Mouse (Mus musculus) layer of hippocampus, adult 2 months (tissue): Measurements from ENCODE around the gene Slc12a9. TPM values are rescaled to one million over a fixed set of nuclear protein-coding genes. Genes with fewer than 3 reads are reported as not detected.

Source experiments
- DNase-seq, 2 experiments: peaks; one replicate each; pipeline ENCODE4 v3.0.0; 2022; ENCODE audit warnings: low spot score in 2 of 2
- H3K27ac ChIP-seq: fragments of 200-600 bp; 2 replicates; pipeline ENCODE4 v1.8.1; 2022
- H3K4me3 ChIP-seq: fragments of 200-600 bp; 2 replicates; pipeline ENCODE4 v1.8.1; 2022; ENCODE audit warnings: mild to moderate bottlenecking
- CTCF ChIP-seq: fragments of 200-600 bp; conservative IDR thresholded peaks from 2 replicates; pipeline ENCODE4 v1.8.1; 2022; ENCODE audit warnings: antibody characterized with exemption, mild to moderate bottlenecking, moderate library complexity
- total RNA-seq, 2 experiments: library from RNA; stranded (reverse); gene quantifications; 2 replicates each; pipeline ENCODE4 v1.2.3; 2021

Slc12a9 gene
- total RNA-seq, 2 experiments from 2014 or later: 27.9 to 28.4 TPM

- no peak for DNase-seq
- no peak overlapping the region for H3K4me3 ChIP-seq
- TF ChIP-seq CTCF: peak; percentile 70
- no peak overlapping the region for H3K27ac ChIP-seq
Measured at GRCm38 (mm10) chr5:137315084-137315903, 18.1 kb downstream of the Slc12a9 start.

DNA sequence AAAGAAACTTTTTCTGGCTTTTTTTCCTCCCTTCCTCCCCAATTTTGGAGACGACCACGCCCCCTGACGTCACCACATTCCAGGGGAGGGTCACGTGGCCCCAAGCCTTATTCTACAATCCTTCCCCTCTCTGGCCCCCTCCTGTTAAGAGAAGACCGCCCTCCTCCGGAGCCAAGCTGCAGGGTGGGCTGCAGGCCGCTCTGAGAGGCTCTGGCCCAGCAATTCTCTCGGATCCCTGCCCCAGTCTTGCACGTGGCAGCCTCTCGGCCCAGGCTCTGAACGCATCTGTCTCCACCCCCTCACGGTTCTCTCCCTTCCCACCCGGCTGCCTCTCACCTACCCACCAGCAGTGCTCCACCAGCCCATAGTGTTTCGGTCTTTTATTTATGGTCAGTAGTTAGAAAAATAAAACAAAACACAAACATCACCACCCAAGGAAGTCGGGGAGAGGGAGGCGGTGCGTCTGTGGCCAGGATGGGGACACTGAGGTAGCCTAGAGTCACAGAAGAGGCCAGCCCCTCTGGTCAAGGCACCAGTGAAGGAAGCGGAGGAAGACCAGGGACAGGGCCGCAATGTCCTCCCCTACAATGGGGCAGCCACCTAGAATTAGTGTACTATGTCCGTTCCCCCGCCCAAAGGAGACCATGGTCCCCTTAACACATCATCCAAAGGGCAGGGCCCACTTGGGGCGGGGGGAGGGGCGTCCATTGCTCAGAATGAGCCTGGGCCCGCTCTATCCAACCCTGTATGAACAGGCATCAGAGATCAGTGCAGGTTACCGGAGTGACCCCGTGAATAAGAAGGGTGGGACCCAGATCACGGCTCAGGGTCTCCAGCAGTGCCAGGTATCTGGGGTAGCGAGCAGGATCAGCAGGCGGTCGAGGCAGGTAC, 19.0 kb downstream of the Slc12a9 start, which contains the start of gene Trip6:
Gene Trip6 (minus strand): TSS at position 212 of the 891 bp plus-strand sequence.
- Histone ChIP-seq H3K4me3 (peak within 1 kb of the TSS; percentile 50), H3K27ac (peak within 1 kb of the TSS; percentile 36; the same call in 1 of the 2 replicates)
- no peak for TF ChIP-seq CTCF
- DNase-seq: peak; percentile 53 to 60

DNA sequence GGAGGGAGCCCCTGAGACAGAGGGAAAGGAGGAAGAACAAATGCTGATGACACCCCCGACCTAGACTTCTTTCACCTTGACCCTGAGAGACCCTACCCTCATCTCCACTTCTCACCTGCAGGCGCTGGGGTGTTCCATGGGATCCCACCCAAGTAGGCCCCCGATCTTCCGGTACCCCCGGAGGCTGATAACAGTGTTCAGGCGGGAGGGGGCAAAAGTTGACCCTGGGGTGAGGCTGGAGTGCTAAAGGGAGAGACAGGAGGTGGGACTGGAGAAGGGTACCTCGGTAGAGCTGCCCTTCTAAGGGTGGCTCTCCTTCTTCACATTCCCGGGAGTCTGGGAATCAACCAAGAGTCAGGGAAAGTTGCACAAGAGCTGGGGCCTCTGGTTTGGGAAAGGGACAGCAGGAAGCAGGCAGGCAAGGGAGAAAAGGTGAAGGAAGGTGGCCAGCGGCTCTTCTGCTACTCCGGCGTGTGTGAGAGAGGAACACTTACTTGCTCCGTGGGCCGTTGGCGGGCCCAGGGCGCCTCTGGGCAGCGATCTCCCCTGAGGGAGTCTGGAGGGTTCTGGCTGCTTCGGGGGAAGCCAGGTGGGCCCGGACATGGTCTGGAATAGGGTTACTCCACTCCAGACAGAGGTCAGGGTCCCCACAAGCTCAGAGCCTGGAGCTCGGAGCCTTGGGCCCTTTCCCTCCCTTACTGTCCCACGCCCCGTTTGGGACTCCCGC, 19.8 kb downstream of the Slc12a9 start:
- Histone ChIP-seq H3K27ac (peak overlapping the region; percentile 36; the same call in 1 of the 2 replicates), H3K4me3 (peak overlapping the region; percentile 50)
- TF ChIP-seq CTCF: no peak
- no peak for DNase-seq

DNA sequence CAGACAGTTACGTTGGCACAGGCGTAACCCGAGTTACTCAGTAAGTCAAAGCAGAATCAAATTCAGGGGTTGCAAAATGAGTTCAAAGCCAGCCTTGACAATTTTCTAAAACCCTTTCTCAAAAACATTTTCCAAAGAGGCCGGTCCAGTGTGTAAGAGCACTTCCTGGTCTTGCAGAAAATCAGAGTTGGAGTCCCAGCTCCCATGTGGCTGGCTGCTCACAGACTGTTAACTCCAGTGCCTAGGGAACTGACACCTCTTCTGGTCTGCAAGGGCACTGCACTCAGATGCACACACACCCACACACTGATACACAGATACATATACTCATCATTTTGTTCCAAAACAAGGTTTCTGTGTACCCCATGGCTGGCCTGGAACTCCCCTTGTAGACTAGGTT, 25.0 kb downstream of the Slc12a9 start:
- H3K27ac ChIP-seq: peak overlapping the region; percentile 97
- H3K4me3 ChIP-seq: peak overlapping the region; percentile 97
- TF ChIP-seq CTCF: peak; percentile 7; the same call in 1 of the 2 replicates

DNA sequence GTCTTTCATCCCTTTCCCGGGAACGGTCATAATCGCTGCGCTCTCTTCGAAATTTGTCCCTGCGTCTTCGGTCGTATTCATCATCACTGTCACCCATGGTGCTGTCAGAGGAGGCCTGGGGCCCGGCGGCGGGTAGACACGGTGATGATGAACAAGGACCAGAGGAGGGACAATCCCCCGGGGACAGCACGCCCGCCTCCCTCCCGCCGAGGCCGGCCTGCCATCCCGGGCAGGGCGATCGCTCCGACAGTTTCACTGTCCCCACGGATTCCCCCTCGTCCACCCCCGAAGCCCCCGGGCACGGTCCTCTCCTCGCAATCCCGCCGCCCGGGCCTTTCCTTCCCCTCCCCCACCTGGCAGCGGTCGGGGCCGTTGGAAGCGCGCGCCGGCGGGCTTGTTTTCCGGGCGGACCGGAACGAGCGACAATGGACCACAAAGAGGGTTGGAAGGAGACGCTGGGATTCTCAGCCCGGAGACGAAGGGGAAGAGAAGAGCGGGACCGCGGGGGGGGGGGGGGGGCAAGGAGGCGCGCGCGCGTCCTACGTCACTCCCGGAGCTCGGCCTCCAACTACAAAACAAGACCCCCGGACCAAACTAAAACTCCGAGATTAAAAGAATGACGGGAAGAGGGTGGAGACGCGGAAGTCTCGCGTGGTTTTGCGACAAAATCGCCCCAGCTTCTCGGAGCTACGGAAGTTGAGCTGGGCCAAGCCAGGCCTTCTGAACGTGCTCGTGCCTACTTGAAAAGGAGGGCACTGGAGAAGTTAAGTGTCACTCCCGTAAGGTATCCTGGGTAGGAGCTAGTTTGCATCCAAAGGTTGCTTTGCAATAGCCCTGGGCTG, 26.1 kb downstream of the Slc12a9 start, which contains the start of gene Srrt:
Gene Srrt (minus strand): TSS at position 604 of the 842 bp plus-strand sequence.
- H3K27ac ChIP-seq: peak within 1 kb of the TSS; percentile 97
- DNase-seq: peak; percentile 88 to 94
- peak within 1 kb of the TSS; percentile 97 for H3K4me3 ChIP-seq
- no peak for TF ChIP-seq CTCF

More for the DNA sequence above, 25.0 kb downstream of the Slc12a9 start:
- DNase-seq: no peak

GRCm38 (mm10) chr5:137306439-137307005, 26.9 kb downstream of the Slc12a9 start:
- peak overlapping the region; percentile 97 for H3K4me3 ChIP-seq
- H3K27ac ChIP-seq: peak overlapping the region; percentile 97
- DNase-seq: no peak
- no peak for TF ChIP-seq CTCF

- no peak for DNase-seq
- peak overlapping the region; percentile 97; the same call in 1 of the 2 replicates for H3K27ac ChIP-seq
- no peak for TF ChIP-seq CTCF
- H3K4me3 ChIP-seq: peak overlapping the region; percentile 97
Measured at GRCm38 (mm10) chr5:137305822-137306221, 27.6 kb downstream of the Slc12a9 start.

DNA sequence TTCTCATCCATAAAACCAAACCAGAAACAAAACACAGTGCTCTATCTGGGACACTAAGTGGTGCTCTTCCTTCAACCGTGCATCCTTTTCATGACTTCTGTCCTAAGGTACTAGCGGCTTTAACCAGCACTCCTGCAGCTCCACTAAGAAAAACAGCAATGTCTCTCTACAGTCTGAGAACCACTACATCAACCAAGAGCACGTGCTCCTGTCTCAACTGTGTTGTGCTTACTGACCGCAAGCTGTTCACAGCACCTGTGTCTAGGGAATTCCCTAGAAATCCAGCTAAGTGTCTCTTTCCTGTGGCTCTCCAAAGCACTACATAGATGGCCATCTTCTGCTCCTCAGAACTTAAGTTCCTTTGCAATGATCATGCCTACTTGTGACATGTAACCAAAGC, 28.6 kb downstream of the Slc12a9 start:
- Histone ChIP-seq H3K4me3 (peak overlapping the region; percentile 97), H3K27ac (peak overlapping the region; percentile 97; the same call in 1 of the 2 replicates)
- 0 out of 2 replicates have a peak, but pooled peaks have one; percentile 8 for TF ChIP-seq CTCF
- DNase-seq: no peak

- Histone ChIP-seq H3K4me3 (no peak overlapping the region), H3K27ac (peak overlapping the region; percentile 97; the same call in 1 of the 2 replicates)
- no peak for DNase-seq
- no peak for TF ChIP-seq CTCF
Measured at GRCm38 (mm10) chr5:137304165-137304564, 29.2 kb downstream of the Slc12a9 start.

GRCm38 (mm10) chr5:137303609-137304008, 29.8 kb downstream of the Slc12a9 start:
- no peak overlapping the region for H3K4me3 ChIP-seq
- DNase-seq: no peak
- H3K27ac ChIP-seq: peak overlapping the region; percentile 97; the same call in 1 of the 2 replicates
- TF ChIP-seq CTCF: no peak

DNA sequence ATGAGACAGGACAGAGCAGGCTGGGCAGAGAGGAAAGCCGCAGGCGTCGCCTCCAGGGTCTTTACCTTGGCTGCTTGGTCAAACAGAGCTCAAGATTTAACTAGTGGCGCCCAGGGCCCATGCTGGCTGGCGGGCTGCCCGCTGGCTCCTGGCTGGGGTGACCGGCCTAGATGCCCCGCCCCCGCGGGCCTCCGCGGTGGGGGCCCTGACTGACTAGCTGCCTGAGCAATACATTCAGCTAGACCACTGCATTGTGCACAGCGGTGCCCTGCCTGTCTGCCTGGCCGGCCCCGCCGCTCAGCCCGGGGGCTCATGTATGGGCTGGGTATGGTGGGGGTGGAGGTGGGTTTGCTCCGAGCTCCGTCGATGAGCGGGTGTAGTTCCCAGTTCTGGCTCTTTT, 32.1 kb downstream of the Slc12a9 start:
- TF ChIP-seq CTCF: no peak
- no peak for DNase-seq
- Histone ChIP-seq H3K27ac (no peak overlapping the region), H3K4me3 (no peak overlapping the region)
